29 mouse cellular contexts compared by ENCODE assay signal in the genomic region with DNA sequence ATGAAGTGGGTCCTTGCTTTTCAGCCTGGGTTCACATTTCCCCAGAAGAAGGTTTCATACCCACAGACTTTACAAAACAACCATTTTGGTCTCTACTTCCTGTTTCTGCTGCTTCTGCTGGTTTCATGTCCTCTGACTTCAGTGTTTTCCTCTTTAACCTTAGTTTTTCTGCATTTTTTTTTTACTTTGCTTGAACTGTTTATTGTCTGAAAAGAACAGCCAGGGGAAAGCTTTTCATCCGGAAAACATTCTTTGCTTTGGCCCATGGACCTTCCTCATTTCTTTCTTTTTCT. TPM values are rescaled to one million over a fixed set of nuclear protein-coding genes. Genes with fewer than 3 reads are reported as not detected.
DNase-seq lines count a peak whose midpoint lies in the region; ATAC-seq and TF ChIP-seq lines count a peak whose summit lies in the region.
"Had no signal": no experiment of that assay in that cellular context is flagged by ENCODE, and none has a peak within 500 bp of the region (broad histone marks: within the 10 kb centered on the region; RNA-seq: fewer than 3 reads in every experiment).

No protein-coding gene starts in this region.

- no peak for TF ChIP-seq POLR2A in liver, adult 2 months (IDR thresholded peaks at IDR 0.05; ENCODE audit: extremely low read depth, insufficient read depth, low read length)

- ATAC-seq in liver, embryonic 12.5 days, result no peak
- peak; percentile 35 for ATAC-seq in activated CD4-positive, CD25-positive, alpha-beta regulatory T cell, adult 4 months
- peak; percentile 86 for ATAC-seq in megakaryocyte, adult 5-6 weeks (ENCODE audit: poor library complexity, severe bottlenecking)
- ATAC-seq: forebrain, embryonic 14.5 days; intestine, embryonic 15.5 days; midbrain, embryonic 13.5 days; Patski had no signal

- H3K9ac ChIP-seq in liver, adult 2 months (ENCODE audit: low read depth, low read length), result no peak overlapping the region
- H3K9ac ChIP-seq in liver, embryonic 12.5 days, result no peak overlapping the region
- H3K9ac ChIP-seq: embryonic facial prominence, embryonic 12.5 days; hindbrain, embryonic 14.5 days; intestine, embryonic 15.5 days; kidney, embryonic 15.5 days; limb, embryonic 12.5 days; liver, embryonic 15.5 days; midbrain, embryonic 13.5 days had no signal

- H3K9me3 ChIP-seq in liver, embryonic 12.5 days (replicated peaks), result no peaks in the 10 kb centered on the region
- H3K9me3 ChIP-seq: embryonic facial prominence, embryonic 12.5 days; intestine, embryonic 15.5 days; kidney, embryonic 15.5 days; liver, embryonic 15.5 days; midbrain, embryonic 13.5 days had no signal

- H3K4me3 ChIP-seq in liver, adult 2 months (ENCODE audit: insufficient read depth, low read depth, low read length), result no peak overlapping the region
- H3K4me3 ChIP-seq in liver, embryonic 12.5 days, result no peak overlapping the region
- H3K4me3 ChIP-seq: embryonic facial prominence, embryonic 12.5 days; erythroblast, embryonic 14.5 days; heart, adult 2 months; intestine, embryonic 15.5 days; kidney, embryonic 15.5 days; limb, embryonic 12.5 days; liver, embryonic 15.5 days; midbrain, embryonic 13.5 days; myocyte had no signal

- no peak overlapping the region for H3K27ac ChIP-seq in liver, adult 2 months (replicated peaks; ENCODE audit: insufficient read depth, low read depth, low read length)
- no peak overlapping the region for H3K27ac ChIP-seq in liver, embryonic 12.5 days
- H3K27ac ChIP-seq: embryonic facial prominence, embryonic 12.5 days; heart, adult 2 months; hindbrain, embryonic 14.5 days; intestine, embryonic 15.5 days; kidney, embryonic 15.5 days; limb, embryonic 12.5 days; liver, embryonic 15.5 days; midbrain, embryonic 13.5 days had no signal

- no peaks in the 10 kb centered on the region for H3K79me2 ChIP-seq in liver, adult 2 months (ENCODE audit: control insufficient read depth, insufficient read depth, low read length)

- H3K36me3 ChIP-seq in liver, adult 2 months (ENCODE audit: control insufficient read depth, insufficient read depth, low read length), result no peaks in the 10 kb centered on the region
- H3K36me3 ChIP-seq in liver, embryonic 12.5 days, result no peaks in the 10 kb centered on the region
- H3K36me3 ChIP-seq: embryonic facial prominence, embryonic 12.5 days; intestine, embryonic 15.5 days; kidney, embryonic 15.5 days; limb, embryonic 12.5 days; liver, embryonic 15.5 days; midbrain, embryonic 13.5 days had no signal

- WGBS in liver, adult 2 months, result 91% methylated on average over 1 of the region's 1 CpGs
- WGBS in liver, embryonic 12.5 days (ENCODE audit: insufficient replicate concordance), result 62% methylated on average over 1 of the region's 1 CpGs

- no peaks in the 10 kb centered on the region for H3K27me3 ChIP-seq in liver, adult 2 months (ENCODE audit: control insufficient read depth, insufficient read depth, low read length)
- 0 out of 2 replicates have a peak, but pooled peaks cover 5% of the 10 kb centered on the region for H3K27me3 ChIP-seq in liver, embryonic 12.5 days (replicated peaks)
- H3K27me3 ChIP-seq: embryonic facial prominence, embryonic 12.5 days; intestine, embryonic 15.5 days; kidney, embryonic 15.5 days; limb, embryonic 12.5 days; liver, embryonic 15.5 days; Patski had no signal

- H3K4me2 ChIP-seq in liver, embryonic 12.5 days, result no peak overlapping the region
- H3K4me2 ChIP-seq: embryonic facial prominence, embryonic 12.5 days; hindbrain, embryonic 14.5 days; intestine, embryonic 15.5 days; kidney, embryonic 15.5 days; limb, embryonic 12.5 days; liver, embryonic 15.5 days; midbrain, embryonic 13.5 days had no signal

- H3K4me1 ChIP-seq in liver, adult 2 months (ENCODE audit: control insufficient read depth, insufficient read depth, low read length), result no peaks in the 10 kb centered on the region; the same call in 1 of the 2 replicates
- no peaks in the 10 kb centered on the region for H3K4me1 ChIP-seq in liver, embryonic 12.5 days
- H3K4me1 ChIP-seq: liver, embryonic 15.5 days had no signal

- peak; percentile 26 for DNase-seq in liver, adult 2 months (ENCODE audit: extremely low read depth, low read depth, low spot score)
- DNase-seq in A20 (ENCODE audit: low read depth, low spot score), result peak; percentile 68
- no peak for DNase-seq in cerebellum, postnatal 4 days (ENCODE audit: low spot score in 2 of 2)
- DNase-seq in left cerebral cortex, adult 9 months (ENCODE audit: low spot score in 2 of 2), result no peak
- DNase-seq in testis, postnatal 14 days (ENCODE audit: low spot score), result no peak
- DNase-seq: adrenal gland, postnatal 36 days; cerebellum, adult 8-10 months; gastrocnemius, postnatal 14 days; heart, adult 2 months; heart, postnatal 36 days; kidney, postnatal 4 days; layer of hippocampus, adult 9-11 months; lung, postnatal 10 days; right cerebral cortex, postnatal 25 days; thymus, postnatal 4 days had no signal

- no peak for TF ChIP-seq CTCF in liver, adult 2 months (IDR thresholded peaks at IDR 0.05; ENCODE audit: low read depth, low read length)

RNA-seq across cellular contexts. Expression of a gene that starts 42.8 kb away (rescaled TPM):
- 58.0 and 61.8 TPM in 2 replicates for total RNA-seq in liver, adult 2 months (2014; rRNA removed)
- 32.4 and 38.4 TPM in 2 replicates for polyA plus RNA-seq in liver, adult 2 months (2012; rRNA removed)
- 34.0 and 36.3 TPM in 2 replicates for polyA plus RNA-seq in liver, embryonic 12.5 days (2016; fragmentation: Nextera tagmentation; extraction: Ambion mirVana)
- polyA plus RNA-seq in activated CD4-positive, CD25-positive, alpha-beta regulatory T cell, adult 4 months (2017; shearing (Covaris generic)), result 100 to 1,000 TPM in 1 of 2 experiments, 10 to 100 TPM in 1; 86.3 to 124 TPM
- 90.4 and 93.3 TPM in 2 replicates for total RNA-seq in megakaryocyte, adult 5-6 weeks (2015)
- total RNA-seq in megakaryocyte, adult 5-6 weeks (2017), result 122 and 130 TPM in 2 replicates

Comparison
In these comparisons a context has a peak if more than half of its experiments do, and no peak if none do; other contexts are left out.
1. DNase-seq: peak in liver, adult 2 months (single experiment) and A20 (single experiment); none in cerebellum, postnatal 4 days (0 of 2), left cerebral cortex, adult 9 months (0 of 2) and testis, postnatal 14 days (single experiment).